Mouse (Mus musculus): ENCODE measurements around the gene Ago4. TPM values are rescaled to one million over a fixed set of nuclear protein-coding genes. Genes with fewer than 3 reads are reported as not detected.

Gene Ago4
- polyA plus RNA-seq, 1 experiment from 2014 or later, result 9.1 TPM

- H3K27ac ChIP-seq (replicated peaks), result no peak overlapping the region
- 90% methylated on average over 5 of the region's 5 CpGs for WGBS
- no peak for ATAC-seq (ENCODE audit: low read depth)
- H3K4me2 ChIP-seq, result no peak overlapping the region
- H3K4me3 ChIP-seq, result no peak overlapping the region
- H3K36me3 ChIP-seq, result peaks cover 91% of the 10 kb centered on the region
- H3K9me3 ChIP-seq, result no peaks in the 10 kb centered on the region
- H3K27me3 ChIP-seq, result no peaks in the 10 kb centered on the region
- H3K9ac ChIP-seq, result no peak overlapping the region
- H3K4me1 ChIP-seq (replicated peaks), result no peaks in the 10 kb centered on the region
These were observed 22.3 kb downstream of the Ago4 start for GRCm38 (mm10) chr4:126511013-126511412.

DNA sequence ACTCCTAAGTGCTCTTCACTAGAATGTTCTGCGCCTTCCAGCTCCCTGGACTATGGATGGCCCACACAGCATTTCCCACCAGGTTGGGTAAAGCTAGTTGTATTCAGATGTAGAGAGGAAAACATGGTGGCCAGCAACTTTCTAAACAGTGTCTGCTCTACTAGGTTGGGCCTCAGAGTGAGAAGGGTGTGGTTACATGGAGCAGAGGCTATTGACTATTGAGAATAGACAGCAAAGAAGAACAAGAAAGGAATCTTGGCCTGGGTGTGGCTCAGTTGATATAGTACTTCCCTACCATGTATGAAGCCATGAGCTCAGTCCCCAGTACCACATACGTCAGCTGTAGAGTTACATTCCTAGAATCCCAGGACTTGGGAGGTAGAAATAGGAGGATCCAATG, 24.2 kb downstream of the Ago4 start:
- Histone ChIP-seq H3K27ac (replicated peaks) (no peak overlapping the region), H3K36me3 (peaks cover 91% of the 10 kb centered on the region), H3K9ac (no peak overlapping the region), H3K4me1 (replicated peaks) (no peaks in the 10 kb centered on the region), H3K27me3 (no peaks in the 10 kb centered on the region), H3K9me3 (no peaks in the 10 kb centered on the region), H3K4me3 (no peak overlapping the region), H3K4me2 (no peak overlapping the region)
- 95% methylated on average over 2 of the region's 2 CpGs for WGBS
- ATAC-seq (ENCODE audit: low read depth), result no peak

DNA sequence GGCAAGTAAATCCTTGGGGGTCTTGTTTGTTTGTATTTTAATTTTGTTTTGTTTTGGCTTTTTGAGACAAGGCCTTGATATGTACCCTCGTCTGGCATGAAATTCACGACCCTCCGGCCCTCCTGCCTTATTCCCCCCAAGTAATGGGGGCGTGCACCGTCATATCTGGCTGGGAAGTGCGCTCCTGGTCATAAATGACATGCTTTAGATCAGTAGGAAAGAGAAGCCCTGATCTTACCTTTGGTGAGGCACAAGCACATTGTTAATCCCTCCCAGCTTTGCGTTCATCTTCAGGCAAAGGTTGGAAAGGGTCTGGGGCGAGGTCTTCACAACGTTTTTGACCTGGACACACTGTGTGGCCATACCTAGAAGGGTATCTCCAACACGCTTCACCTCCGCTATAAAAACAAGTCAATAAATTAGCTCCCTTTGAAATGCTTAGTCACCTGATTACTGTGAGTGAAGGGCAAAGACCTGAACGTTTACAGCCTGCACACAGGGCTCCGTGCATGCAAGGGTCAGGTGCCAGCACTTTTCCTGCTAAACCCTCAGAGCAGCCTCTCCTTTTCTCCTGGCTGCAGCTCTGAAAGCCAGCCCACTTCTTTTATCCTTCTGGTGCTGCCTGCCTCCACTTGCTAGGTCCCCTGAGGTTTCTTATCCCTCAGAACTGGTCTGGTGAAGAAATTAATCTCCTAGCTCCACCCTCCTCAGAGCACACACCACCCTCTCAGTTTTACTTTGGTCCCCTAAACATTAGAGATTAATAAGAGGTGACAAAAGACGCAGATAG, 25.0 kb downstream of the Ago4 start:
- ATAC-seq (ENCODE audit: low read depth), result no peak
- Histone ChIP-seq H3K9me3 (no peaks in the 10 kb centered on the region), H3K4me3 (no peak overlapping the region), H3K27ac (replicated peaks) (no peak overlapping the region), H3K27me3 (no peaks in the 10 kb centered on the region), H3K4me1 (replicated peaks) (no peaks in the 10 kb centered on the region), H3K4me2 (no peak overlapping the region), H3K36me3 (peaks cover 92% of the 10 kb centered on the region), H3K9ac (no peak overlapping the region)
- 78% methylated on average over 14 of the region's 14 CpGs for WGBS

DNA sequence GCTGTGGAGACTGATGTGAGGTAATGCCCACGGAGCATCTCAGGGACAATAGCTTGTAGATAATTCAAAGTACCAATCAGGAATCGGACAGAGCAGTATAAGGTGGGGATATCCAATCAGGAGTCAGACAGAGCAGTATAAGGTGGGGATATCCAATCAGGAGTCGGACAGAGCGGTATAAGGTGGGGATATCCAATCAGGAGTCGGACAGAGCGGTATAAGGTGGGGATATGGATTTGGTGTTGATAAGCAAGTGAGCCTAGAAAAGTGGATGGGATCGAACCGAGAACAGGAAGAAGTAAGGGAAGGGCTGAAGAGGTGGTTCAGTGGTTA, 30.3 kb downstream of the Ago4 start:
- H3K4me3 ChIP-seq, result no peak overlapping the region
- H3K4me2 ChIP-seq, result no peak overlapping the region
- 63% methylated on average over 8 of the region's 8 CpGs for WGBS
- peak overlapping the region; percentile 4; the same call in 1 of the 2 replicates for H3K27ac ChIP-seq (replicated peaks)
- peaks cover 6% of the 10 kb centered on the region; the same call in 1 of the 2 replicates for H3K4me1 ChIP-seq (replicated peaks)
- no peak overlapping the region for H3K9ac ChIP-seq
- H3K36me3 ChIP-seq, result peaks cover 86% of the 10 kb centered on the region
- H3K27me3 ChIP-seq, result no peaks in the 10 kb centered on the region
- peak; percentile 69 for ATAC-seq (ENCODE audit: low read depth)
- H3K9me3 ChIP-seq, result no peaks in the 10 kb centered on the region

DNA sequence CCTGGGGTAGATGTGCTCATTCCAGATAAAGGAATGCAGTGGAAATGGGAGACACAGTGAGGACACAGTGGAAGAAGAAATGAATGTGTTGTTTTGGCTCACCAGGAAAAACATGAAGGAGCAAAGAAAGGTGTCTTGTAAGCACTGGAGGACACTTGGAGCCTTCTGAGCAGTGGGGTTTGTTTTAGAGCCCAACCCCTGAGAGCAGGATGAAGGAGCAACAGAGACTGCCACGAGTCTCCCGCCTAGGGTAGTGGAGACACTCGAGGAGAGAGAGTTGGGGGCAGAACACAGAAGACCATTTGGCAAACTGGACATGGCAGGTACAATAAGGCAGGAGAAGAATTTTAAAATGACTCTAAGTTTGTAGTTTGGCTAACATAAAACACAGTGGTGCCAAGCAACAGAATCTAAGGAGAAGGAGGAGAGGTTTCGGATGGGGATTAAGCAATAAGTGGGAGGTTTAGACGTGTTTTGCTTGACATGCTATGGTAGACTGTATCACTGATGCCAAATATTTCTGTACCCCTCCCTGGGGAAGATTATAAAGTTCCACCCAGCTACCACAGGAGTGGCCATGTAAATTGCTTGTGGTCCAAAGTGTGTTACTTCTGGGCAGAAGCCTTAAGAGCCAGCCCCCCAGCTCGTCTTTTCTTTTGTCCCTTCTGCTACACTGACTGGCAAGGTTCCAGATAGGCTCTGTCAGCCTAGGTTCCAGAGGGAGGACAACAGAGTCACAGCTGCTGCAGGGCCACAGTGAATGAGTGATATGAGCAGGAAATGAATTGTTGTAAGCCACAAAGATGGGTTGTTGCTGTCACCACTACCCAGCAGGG, 30.9 kb downstream of the Ago4 start:
- Histone ChIP-seq H3K4me3 (no peak overlapping the region), H3K9ac (no peak overlapping the region), H3K9me3 (no peaks in the 10 kb centered on the region), H3K27me3 (no peaks in the 10 kb centered on the region), H3K4me2 (no peak overlapping the region), H3K27ac (replicated peaks) (peak overlapping the region; percentile 4; the same call in 1 of the 2 replicates), H3K4me1 (replicated peaks) (peaks cover 6% of the 10 kb centered on the region; the same call in 1 of the 2 replicates), H3K36me3 (peaks cover 86% of the 10 kb centered on the region)
- 67% methylated on average over 6 of the region's 6 CpGs for WGBS
- peak; percentile 40 for ATAC-seq (ENCODE audit: low read depth)

DNA sequence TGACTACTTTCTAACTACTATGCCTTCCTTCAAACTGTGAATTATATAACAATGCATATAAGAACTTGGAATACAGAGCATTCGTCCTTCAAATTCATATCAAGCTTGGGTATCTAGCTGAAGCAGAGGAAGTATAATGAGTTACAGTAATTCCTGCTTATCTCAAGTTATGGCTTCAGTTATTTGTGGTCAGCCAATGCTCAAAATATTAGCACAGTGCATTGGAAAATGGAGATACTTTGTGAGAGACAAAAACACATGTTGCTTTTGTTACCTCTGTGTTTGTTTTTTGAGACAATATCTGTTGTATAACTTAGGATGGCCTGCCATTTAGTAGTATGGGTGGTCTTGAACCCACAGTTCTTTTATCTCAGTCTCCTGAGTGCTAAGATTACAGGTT, 34.7 kb downstream of the Ago4 start:
- WGBS, result 77% methylated on average over 1 of the region's 1 CpGs
- no peaks in the 10 kb centered on the region for H3K27me3 ChIP-seq
- H3K9ac ChIP-seq, result no peak overlapping the region
- no peak overlapping the region for H3K4me3 ChIP-seq
- H3K4me2 ChIP-seq, result no peak overlapping the region
- peaks cover 74% of the 10 kb centered on the region for H3K36me3 ChIP-seq
- no peak overlapping the region for H3K27ac ChIP-seq (replicated peaks)
- no peak for ATAC-seq (ENCODE audit: low read depth)
- H3K4me1 ChIP-seq (replicated peaks), result peaks cover 6% of the 10 kb centered on the region; the same call in 1 of the 2 replicates
- H3K9me3 ChIP-seq, result no peaks in the 10 kb centered on the region

DNA sequence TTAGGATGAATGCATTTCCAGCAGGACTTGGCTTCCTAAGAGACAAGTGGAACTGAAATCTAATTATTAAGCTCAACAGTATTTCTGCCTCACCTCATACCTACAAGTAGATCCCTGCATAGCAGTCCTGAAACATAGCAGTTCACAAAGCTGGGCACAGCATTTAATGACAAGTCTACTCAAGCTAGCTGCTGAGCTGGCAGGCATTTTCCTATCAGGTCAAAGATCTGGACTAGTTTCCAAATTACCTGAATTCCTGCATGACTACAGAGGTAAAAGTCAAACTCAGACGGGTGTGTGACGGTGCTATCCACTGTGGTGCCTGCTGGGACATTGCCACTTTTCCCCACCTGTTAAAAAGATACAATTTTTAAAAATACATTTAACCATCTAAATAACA, 36.3 kb downstream of the Ago4 start:
- 82% methylated on average over 2 of the region's 2 CpGs for WGBS
- no peak overlapping the region for H3K9ac ChIP-seq
- H3K4me2 ChIP-seq, result no peak overlapping the region
- no peak for ATAC-seq (ENCODE audit: low read depth)
- H3K4me1 ChIP-seq (replicated peaks), result no peaks in the 10 kb centered on the region
- no peak overlapping the region for H3K27ac ChIP-seq (replicated peaks)
- H3K9me3 ChIP-seq, result no peaks in the 10 kb centered on the region
- no peaks in the 10 kb centered on the region for H3K27me3 ChIP-seq
- H3K4me3 ChIP-seq, result no peak overlapping the region
- peaks cover 73% of the 10 kb centered on the region for H3K36me3 ChIP-seq

DNA sequence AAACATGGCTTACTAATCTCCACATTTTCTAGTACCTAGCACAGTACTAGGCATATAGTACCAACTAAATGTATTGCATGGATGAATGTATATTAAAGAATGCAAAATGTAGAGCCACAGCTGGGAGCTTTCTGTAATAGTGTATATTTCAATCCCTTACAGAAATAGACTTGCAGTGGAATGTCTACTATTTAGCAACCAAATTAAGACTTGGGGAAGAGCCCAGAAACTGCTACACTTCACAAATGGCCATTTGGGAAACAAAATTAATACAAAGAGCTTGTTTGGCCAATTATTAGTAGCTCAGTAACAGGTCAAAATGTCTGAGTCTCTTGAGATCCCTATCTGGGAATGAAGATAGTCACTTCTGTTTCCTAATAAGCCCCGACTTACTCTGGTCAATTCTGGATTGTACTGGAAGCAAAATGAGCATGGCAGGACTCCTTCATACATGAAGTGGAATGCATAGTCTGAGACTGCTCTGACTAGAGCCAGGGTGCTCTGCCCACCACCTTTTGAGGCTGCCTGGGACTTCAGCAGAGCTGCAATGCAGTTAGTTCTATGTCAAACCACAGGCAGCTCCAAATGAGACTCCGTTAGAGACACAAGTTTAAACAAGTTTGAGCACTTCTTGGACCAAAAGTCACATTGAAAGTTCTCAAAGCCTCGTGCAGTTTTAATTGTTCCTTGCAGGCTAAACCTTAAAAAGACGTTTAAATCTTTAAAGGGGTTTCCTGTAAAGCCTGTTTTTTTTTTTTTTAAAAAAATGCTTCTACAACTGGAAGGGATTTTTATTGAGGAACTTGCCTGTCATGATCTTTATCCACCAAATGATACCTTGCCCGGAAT, 37.1 kb downstream of the Ago4 start:
- Histone ChIP-seq H3K9ac (no peak overlapping the region), H3K27ac (replicated peaks) (no peak overlapping the region), H3K9me3 (no peaks in the 10 kb centered on the region), H3K4me1 (replicated peaks) (no peaks in the 10 kb centered on the region), H3K4me2 (no peak overlapping the region), H3K4me3 (no peak overlapping the region), H3K36me3 (peaks cover 74% of the 10 kb centered on the region), H3K27me3 (no peaks in the 10 kb centered on the region)
- WGBS, result 87% methylated on average over 5 of the region's 5 CpGs
- ATAC-seq (ENCODE audit: low read depth), result no peak

DNA sequence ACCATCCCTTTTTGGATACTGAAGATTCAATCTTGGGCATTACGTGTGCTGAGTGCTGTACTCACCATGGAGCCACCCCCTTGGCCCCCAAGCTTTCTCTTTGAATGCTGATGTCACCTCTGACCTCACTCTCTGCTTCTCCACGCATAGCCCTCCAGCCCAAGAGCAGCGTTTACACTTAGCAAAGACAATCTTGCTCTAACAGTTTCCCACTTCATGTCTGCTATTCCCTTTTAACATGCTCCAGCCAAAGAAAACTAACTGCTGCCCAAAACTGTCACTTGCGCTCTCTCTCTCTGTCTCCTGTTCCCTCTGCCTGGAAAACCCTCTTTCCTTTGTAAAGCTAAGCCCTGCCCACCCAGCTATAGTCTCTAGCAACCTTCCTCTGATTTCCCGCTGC, 37.8 kb downstream of the Ago4 start:
- no peak overlapping the region for H3K27ac ChIP-seq (replicated peaks)
- H3K4me2 ChIP-seq, result no peak overlapping the region
- peaks cover 76% of the 10 kb centered on the region for H3K36me3 ChIP-seq
- WGBS, result 71% methylated on average over 5 of the region's 5 CpGs
- H3K4me1 ChIP-seq (replicated peaks), result no peaks in the 10 kb centered on the region
- no peak overlapping the region for H3K9ac ChIP-seq
- H3K4me3 ChIP-seq, result no peak overlapping the region
- no peaks in the 10 kb centered on the region for H3K27me3 ChIP-seq
- no peaks in the 10 kb centered on the region for H3K9me3 ChIP-seq
- no peak for ATAC-seq (ENCODE audit: low read depth)

DNA sequence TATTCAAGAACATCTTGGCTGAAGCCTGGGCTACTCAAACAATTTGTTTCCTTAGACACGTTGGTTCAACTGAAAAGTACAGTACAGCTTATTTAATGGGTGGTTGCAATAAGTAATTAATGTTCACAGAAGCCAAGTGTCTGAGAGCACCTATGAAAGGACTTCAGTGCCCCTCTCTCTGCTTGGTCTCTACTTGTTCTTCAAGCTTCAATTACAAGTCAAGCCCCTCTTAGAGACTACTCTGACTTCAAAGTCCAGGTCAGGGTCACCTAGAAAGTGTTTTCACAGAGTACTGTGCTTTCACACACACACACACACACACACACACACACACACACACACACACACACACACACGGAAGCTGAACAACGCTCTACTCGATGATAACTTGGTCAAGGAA, 39.9 kb downstream of the Ago4 start:
- Histone ChIP-seq H3K4me3 (no peak overlapping the region), H3K9me3 (no peaks in the 10 kb centered on the region), H3K27ac (replicated peaks) (no peak overlapping the region), H3K4me1 (replicated peaks) (no peaks in the 10 kb centered on the region), H3K4me2 (no peak overlapping the region), H3K36me3 (peaks cover 72% of the 10 kb centered on the region), H3K27me3 (no peaks in the 10 kb centered on the region), H3K9ac (no peak overlapping the region)
- WGBS, result 90% methylated on average over 4 of the region's 4 CpGs
- no peak for ATAC-seq (ENCODE audit: low read depth)

- Histone ChIP-seq H3K36me3 (peaks cover 61% of the 10 kb centered on the region), H3K4me2 (no peak overlapping the region), H3K9ac (no peak overlapping the region), H3K4me1 (replicated peaks) (no peaks in the 10 kb centered on the region), H3K27ac (replicated peaks) (no peak overlapping the region), H3K9me3 (no peaks in the 10 kb centered on the region), H3K27me3 (no peaks in the 10 kb centered on the region), H3K4me3 (no peak overlapping the region)
- 58% methylated on average over 5 of the region's 5 CpGs for WGBS
- no peak for ATAC-seq (ENCODE audit: low read depth)
These were observed 41.3 kb downstream of the Ago4 start for GRCm38 (mm10) chr4:126491977-126492376.

GRCm38 (mm10) chr4:126490726-126491125, 42.5 kb downstream of the Ago4 start:
- Histone ChIP-seq H3K27ac (replicated peaks) (no peak overlapping the region), H3K4me2 (no peak overlapping the region), H3K4me3 (no peak overlapping the region), H3K9ac (no peak overlapping the region), H3K27me3 (no peaks in the 10 kb centered on the region), H3K36me3 (peaks cover 49% of the 10 kb centered on the region), H3K4me1 (replicated peaks) (no peaks in the 10 kb centered on the region), H3K9me3 (no peaks in the 10 kb centered on the region)
- 86% methylated on average over 12 of the region's 12 CpGs for WGBS
- ATAC-seq (ENCODE audit: low read depth), result no peak

All from neural tube, embryonic 13.5 days (tissue).